Comparison of ENCODE assay signal across 23 mouse cellular contexts in genomic region chrX:13458766-13459165, GRCm38 (mm10). TPM values are rescaled to one million over a fixed set of nuclear protein-coding genes. Genes with fewer than 3 reads are reported as not detected.
DNase-seq lines count a peak whose midpoint lies in the region; ATAC-seq lines count a peak whose summit lies in the region.
"Had no signal": no experiment of that assay in that cellular context is flagged by ENCODE, and none has a peak within 500 bp of the region (broad histone marks: within the 10 kb centered on the region; RNA-seq: fewer than 3 reads in every experiment).

No protein-coding gene starts in this region.

- 0 out of 2 replicates have a peak, but pooled peaks cover 3% of the 10 kb centered on the region for H3K4me1 ChIP-seq in embryonic facial prominence, embryonic 10.5 days
- H3K4me1 ChIP-seq: embryonic facial prominence, embryonic 12.5 days; forebrain, embryonic 13.5 days; heart, embryonic 12.5 days had no signal

- DNase-seq in T-cell, adult 2 months (ENCODE audit: low spot score), result peak; percentile 36
- DNase-seq in thymus, adult 18-20 months, result peak; percentile 30 to 34
- DNase-seq in thymus, postnatal 25 days, result peak; percentile 29
- no peak for DNase-seq in cerebellum, postnatal 36 days
- no peak for DNase-seq in embryonic facial prominence, embryonic 10.5 days (ENCODE audit: low spot score)
- DNase-seq in right cerebral cortex, postnatal 10 days (ENCODE audit: low spot score in 2 of 2), result no peak
- DNase-seq: adrenal gland, adult 2 months; adrenal gland, postnatal 25 days; cerebellum, adult 2 months; cerebellum, postnatal 10 days; embryo, embryonic 11 days; forebrain, postnatal 0 days; gastrocnemius, postnatal 25 days had no signal

- no peak overlapping the region for H3K4me3 ChIP-seq in embryonic facial prominence, embryonic 10.5 days
- H3K4me3 ChIP-seq: embryonic facial prominence, embryonic 12.5 days; forebrain, embryonic 13.5 days; heart, embryonic 12.5 days; hindbrain, embryonic 10.5 days had no signal

- H3K9me3 ChIP-seq in embryonic facial prominence, embryonic 10.5 days, result no peaks in the 10 kb centered on the region
- H3K9me3 ChIP-seq: embryonic facial prominence, embryonic 12.5 days; forebrain, embryonic 13.5 days; heart, embryonic 12.5 days; hindbrain, embryonic 10.5 days had no signal

- 81% methylated on average over 1 of the region's 1 CpGs for WGBS in embryonic facial prominence, embryonic 10.5 days

- no peak for ATAC-seq in erythroid progenitor cell, adult 5-6 weeks (replicated peaks; ENCODE audit: low FRiP score, poor library complexity, severe bottlenecking)
- ATAC-seq: forebrain, embryonic 13.5 days; forebrain, postnatal 0 days; Patski had no signal

- H3K27ac ChIP-seq in embryonic facial prominence, embryonic 10.5 days (replicated peaks), result no peak overlapping the region
- H3K27ac ChIP-seq: embryonic facial prominence, embryonic 12.5 days; forebrain, embryonic 13.5 days; hindbrain, embryonic 10.5 days; hindbrain, embryonic 14.5 days had no signal

- H3K27me3 ChIP-seq in embryonic facial prominence, embryonic 10.5 days (replicated peaks; ENCODE audit: low read depth, poor library complexity, severe bottlenecking), result peaks cover 78% of the 10 kb centered on the region
- H3K27me3 ChIP-seq: CH12.LX; forebrain, embryonic 13.5 days had no signal

- H3K36me3 ChIP-seq in embryonic facial prominence, embryonic 10.5 days (replicated peaks), result no peaks in the 10 kb centered on the region
- H3K36me3 ChIP-seq: embryonic facial prominence, embryonic 12.5 days; heart, embryonic 12.5 days; hindbrain, embryonic 10.5 days had no signal

RNA-seq across cellular contexts. Expression of gene Nyx, which starts 7.1 kb away (rescaled TPM):
- not detected in 2 replicates for total RNA-seq in erythroid progenitor cell, adult 5-6 weeks (2015; ENCODE audit: low replicate concordance)
- not detected in 2 replicates for total RNA-seq in erythroid progenitor cell, adult 5-6 weeks (2017; ENCODE audit: low replicate concordance)
- polyA plus RNA-seq in embryonic facial prominence, embryonic 10.5 days (2016; fragmentation: Nextera tagmentation; extraction: Ambion mirVana), result 0.03 and 0.10 TPM in 2 replicates
- total RNA-seq: common myeloid progenitor, adult 5-6 weeks; granulocyte monocyte progenitor cell, adult 5-6 weeks had no signal
- polyA plus RNA-seq: forebrain, embryonic 13.5 days had no signal

Comparison
In these comparisons a context has a peak if more than half of its experiments do, and no peak if none do; other contexts are left out.
1. DNase-seq: peak in T-cell, adult 2 months (single experiment), thymus, adult 18-20 months (2 of 2) and thymus, postnatal 25 days (single experiment); none in cerebellum, postnatal 36 days (0 of 2), embryonic facial prominence, embryonic 10.5 days (single experiment) and right cerebral cortex, postnatal 10 days (0 of 2).